Mouse (Mus musculus) MEL (cell line): ENCODE results near the gene Lad1.

Experiments
- BHLHE40 ChIP-seq: IDR thresholded peaks from 2 replicates; pipeline ENCODE4 v1.6.1; 2012; ENCODE audit warnings: low read depth, mild to moderate bottlenecking, inconsistent platforms, low read length, improper control_type of control experiment, borderline replicate concordance
- CTCF ChIP-seq, 3 experiments: IDR thresholded peaks in 2 of 3; conservative IDR thresholded peaks in 1 of 3; 2 replicates each; pipeline ENCODE4 v1.5.1; 2011 to 2012; ENCODE audit warnings: low read length in 3 of 3, low read depth in 2 of 3, mild to moderate bottlenecking in 2 of 3, improper control_type of control experiment in 1 of 3, inconsistent platforms in 1 of 3, mixed read lengths in 1 of 3, moderate library complexity in 1 of 3; ENCODE audit not compliant: control insufficient read depth in 1 of 3, insufficient read depth in 1 of 3, poor library complexity in 1 of 3, severe bottlenecking in 1 of 3
- GATA1 ChIP-seq: IDR thresholded peaks from 2 replicates; pipeline ENCODE4 v1.6.1; 2011; ENCODE audit warnings: low read depth, low read length, improper control_type of control experiment
- MAFK ChIP-seq: IDR thresholded peaks from 2 replicates; pipeline ENCODE4 v1.6.1; 2011; ENCODE audit warnings: low read depth, mild to moderate bottlenecking, low read length, improper control_type of control experiment, borderline replicate concordance
- RCOR1 ChIP-seq: IDR thresholded peaks from 2 replicates; pipeline ENCODE4 v1.6.1; 2012; ENCODE audit warnings: low read depth, mild to moderate bottlenecking, inconsistent platforms, low read length, improper control_type of control experiment

GRCm38 (mm10) chr1:135864830-135865229 is 46.4 kb downstream of the Lad1 start:
- TF ChIP-seq GATA1 (no peak), BHLHE40 (no peak), MAFK (no peak), RCOR1 (no peak), CTCF (IDR thresholded peaks at IDR 0.05 in 2 of 3, conservative IDR thresholded peaks at IDR 0.05 in 1 of 3; ENCODE audit: control insufficient read depth in 1 of 3, insufficient read depth in 1 of 3, low read depth in 2 of 3, low read length in 3 of 3, poor library complexity in 1 of 3, severe bottlenecking in 1 of 3) (no peak)
